Mouse (Mus musculus) WW6 (cell line): ENCODE data around the gene Zglp1.

Experiments
- DNase-seq: peaks from one replicate; pipeline ENCODE4 v3.0.0-alpha.2; 2013; ENCODE audit warnings: low read depth, low spot score

The Zglp1 gene

GRCm38 (mm10) chr9:21027774-21028290, 39.1 kb downstream of the Zglp1 start:
- DNase-seq, result no peak

GRCm38 (mm10) chr9:21026849-21027248, 40.0 kb downstream of the Zglp1 start:
- no peak for DNase-seq

- DNase-seq, result no peak
Measured at GRCm38 (mm10) chr9:21025258-21025810, 41.6 kb downstream of the Zglp1 start.

GRCm38 (mm10) chr9:21022726-21023125, 44.2 kb downstream of the Zglp1 start:
- DNase-seq, result no peak

GRCm38 (mm10) chr9:21022288-21022687, 44.6 kb downstream of the Zglp1 start:
- no peak for DNase-seq

GRCm38 (mm10) chr9:21021363-21021762, 45.5 kb downstream of the Zglp1 start:
- no peak for DNase-seq

GRCm38 (mm10) chr9:21018600-21018999, 48.3 kb downstream of the Zglp1 start:
- no peak for DNase-seq

- no peak for DNase-seq
Measured at GRCm38 (mm10) chr9:21017177-21017575, 49.7 kb downstream of the Zglp1 start.

GRCm38 (mm10) chr9:21016331-21017176, 50.3 kb downstream of the Zglp1 start:
- DNase-seq, result no peak

GRCm38 (mm10) chr9:21015571-21016130, 51.2 kb downstream of the Zglp1 start, which contains the start of gene Icam1:
TSS of gene Icam1 (plus strand) at chr9:21015985.
- no peak for DNase-seq

- no peak for DNase-seq
Measured at GRCm38 (mm10) chr9:21014691-21015570, 52.0 kb downstream of the Zglp1 start.
